Mouse (Mus musculus) CD8-positive naive resting alpha-beta T cell, adult 2 months (primary cell): ENCODE results near the gene Inafm1.
"Not testable (repeated sequence)": the region's sequence is repeated elsewhere in the genome, so short reads cannot be mapped to it uniquely, and the experiment has no call there.

Experiments
- DNase-seq, 2 experiments: peaks; one replicate each; pipeline ENCODE4 v3.0.0; 2022; ENCODE audit warnings: low read depth in 2 of 2, low spot score in 2 of 2

The Inafm1 gene

DNA sequence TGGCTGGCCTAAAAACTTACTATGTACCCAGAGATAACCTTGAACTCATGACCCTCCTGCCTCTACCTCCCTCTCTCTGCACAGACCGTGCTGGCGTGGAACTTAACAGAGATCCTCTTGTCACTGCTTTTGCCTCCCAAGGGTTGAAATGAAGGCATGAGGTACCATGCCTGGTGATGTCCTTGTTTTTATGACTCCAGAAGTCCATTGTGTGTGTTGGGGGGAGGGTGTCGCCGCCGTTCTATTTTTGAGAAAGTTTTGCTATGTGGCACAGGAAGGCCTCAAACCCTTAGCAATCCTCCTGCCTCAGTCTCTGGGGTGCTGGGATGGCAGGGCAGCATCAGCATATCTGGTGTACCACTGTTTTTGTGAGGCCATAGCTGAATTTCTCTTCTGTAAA is 25.5 kb upstream of the Inafm1 start:
- no peak for DNase-seq

DNA sequence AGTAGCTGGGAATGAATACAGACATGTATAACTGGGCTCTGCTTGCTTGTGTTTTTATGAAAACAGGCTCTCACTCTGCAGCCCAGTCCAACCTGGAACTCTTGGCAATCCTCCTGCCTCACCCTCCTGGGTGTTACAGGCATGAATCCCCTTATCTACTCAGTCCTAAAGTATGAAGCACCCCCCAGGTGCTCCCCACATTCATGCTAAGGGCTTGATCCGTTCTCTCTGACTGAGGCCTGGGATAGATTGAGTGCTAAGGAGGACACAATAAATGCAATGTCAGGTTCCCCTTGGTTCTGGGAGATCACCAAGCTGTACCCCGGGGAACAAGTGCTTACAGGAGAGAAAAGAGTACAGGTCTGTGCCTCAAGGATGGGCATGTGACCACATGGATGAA is 24.2 kb upstream of the Inafm1 start:
- no peak for DNase-seq

DNA sequence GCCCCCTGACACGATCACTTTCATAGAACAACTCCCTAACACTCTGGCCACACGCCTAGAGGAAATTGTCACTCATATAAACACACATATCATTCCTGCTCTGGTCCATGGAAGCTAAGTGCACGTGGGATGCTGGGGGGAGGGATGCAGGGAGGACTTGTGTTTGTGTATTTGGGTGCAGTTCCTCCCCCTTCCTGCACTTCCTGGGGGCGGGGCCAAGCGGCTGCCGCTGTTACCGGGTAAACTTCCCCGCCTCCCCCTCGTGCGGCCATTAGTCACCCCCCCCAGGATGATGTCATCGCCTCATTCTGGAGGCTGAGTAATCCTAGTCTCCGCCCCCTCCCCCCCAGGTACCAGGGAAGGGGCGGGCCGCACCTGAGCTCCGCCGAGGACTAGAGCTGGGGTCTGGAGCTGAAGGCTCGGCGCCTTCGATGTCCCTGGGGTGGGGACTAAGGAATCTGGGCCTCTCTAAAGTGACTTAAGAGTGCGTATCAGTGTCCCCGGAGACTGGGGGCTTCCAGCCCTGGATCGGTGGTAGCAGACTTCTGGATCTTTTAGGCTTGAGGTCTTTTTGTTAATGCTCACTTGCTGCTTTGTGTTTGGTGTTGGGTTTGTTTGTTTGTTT is 23.5 kb upstream of the Inafm1 start:
- DNase-seq, result peak; percentile 75 to 83

DNA sequence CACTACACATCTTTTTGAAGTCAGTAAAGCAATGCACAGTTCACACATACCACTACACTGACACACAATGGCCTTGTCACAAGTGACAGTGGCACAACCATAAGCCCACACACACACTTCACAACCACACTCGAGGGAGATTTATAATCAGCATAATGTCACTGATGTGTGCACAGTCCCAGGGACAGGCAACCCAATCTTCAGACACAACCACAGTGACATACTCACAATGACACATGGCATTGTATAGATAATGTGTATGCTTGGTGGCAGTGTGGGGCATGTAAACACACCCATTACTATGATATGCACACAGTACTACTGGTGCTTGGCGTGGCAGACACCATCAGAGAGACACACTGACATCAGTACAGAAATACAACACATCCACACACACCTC is 22.7 kb upstream of the Inafm1 start:
- DNase-seq, result no peak

DNA sequence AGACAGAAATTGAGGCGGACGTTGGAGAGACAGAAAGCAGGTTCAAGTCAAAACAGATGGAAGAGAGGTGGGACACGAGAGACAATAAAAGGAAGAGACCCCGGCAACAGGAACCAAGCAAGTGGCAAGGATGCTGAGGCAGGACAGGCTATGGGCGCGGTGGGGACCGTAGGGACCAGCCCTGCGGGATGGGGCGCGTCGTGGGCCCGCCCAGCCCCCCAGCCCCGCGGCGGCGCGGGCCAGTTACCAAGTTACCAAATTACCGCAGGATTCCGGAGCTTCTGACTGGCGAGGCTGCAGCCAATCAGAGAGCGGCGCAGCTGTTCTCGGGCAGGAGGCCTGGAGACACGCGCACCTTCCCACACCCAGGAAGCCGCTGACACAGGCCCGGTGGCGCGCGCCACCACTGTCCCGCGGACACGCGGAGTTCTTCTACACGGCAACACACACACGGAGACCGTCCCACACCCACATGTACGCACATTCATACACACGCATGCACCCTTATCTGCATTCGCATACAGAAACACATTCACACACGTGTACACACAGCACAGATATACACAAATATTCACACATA is 22.0 kb upstream of the Inafm1 start:
- peak; percentile 59 to 62 for DNase-seq

DNA sequence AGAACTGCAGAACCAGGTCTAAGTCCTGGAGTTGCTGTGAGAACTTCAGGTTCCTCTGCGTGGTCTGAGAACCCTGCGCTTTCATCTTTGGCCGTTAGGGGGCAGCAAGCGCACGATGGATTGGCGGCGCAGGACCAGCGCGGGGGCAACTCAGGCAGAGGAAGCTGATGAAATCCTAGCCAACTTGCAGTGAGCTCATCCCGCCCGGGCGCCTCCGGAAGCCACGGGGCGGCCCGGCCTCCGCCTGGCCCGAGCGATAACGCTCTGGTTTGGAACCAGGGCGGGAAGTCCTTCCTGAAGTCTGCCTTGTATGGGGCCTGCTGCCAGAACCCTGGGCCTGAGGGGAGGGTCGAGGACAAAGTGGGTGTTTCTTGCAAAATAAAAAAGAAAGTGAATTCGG is 21.4 kb upstream of the Inafm1 start:
- peak; percentile 94 to 96 for DNase-seq

DNA sequence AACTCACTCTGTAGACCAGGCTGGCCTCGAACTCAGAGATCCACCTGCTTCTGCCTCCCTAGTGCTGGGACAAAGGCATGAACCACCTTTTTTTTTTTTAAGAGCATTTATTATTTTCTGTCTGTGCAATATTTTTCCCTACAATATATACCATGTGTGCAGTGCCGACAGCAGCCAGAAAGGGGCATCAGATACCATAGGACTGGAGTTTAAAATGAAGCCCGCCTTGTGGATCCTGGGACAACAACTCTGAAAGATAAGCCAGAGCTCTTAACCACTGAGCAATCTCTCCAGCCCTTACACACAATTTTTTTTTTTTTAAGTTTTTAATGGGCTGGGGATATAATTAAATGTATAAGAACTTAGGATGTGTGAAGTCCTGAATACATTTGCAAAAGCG is 20.9 kb upstream of the Inafm1 start:
- peak in 1 of 2 experiments; percentile 51 for DNase-seq

DNA sequence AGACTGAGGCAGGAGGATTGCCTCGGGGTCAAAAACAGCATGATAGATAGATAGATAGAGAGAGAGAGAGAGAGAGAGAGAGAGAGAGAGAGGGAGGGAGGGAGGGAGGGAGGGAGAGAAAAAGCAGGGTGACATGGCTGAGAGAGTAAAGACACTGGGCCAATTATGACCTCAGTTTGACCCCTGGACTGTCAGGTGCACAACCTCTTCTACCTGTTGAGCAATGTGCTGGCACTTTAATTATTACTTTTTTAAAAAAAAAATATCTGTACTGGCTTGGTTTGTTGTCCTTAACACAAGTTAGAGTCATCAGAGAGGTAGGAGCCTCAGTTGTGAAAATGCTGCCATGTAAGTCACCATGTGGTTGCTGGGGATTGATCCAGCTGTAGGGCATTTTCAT is 14.4 kb upstream of the Inafm1 start:
- no peak for DNase-seq

DNA sequence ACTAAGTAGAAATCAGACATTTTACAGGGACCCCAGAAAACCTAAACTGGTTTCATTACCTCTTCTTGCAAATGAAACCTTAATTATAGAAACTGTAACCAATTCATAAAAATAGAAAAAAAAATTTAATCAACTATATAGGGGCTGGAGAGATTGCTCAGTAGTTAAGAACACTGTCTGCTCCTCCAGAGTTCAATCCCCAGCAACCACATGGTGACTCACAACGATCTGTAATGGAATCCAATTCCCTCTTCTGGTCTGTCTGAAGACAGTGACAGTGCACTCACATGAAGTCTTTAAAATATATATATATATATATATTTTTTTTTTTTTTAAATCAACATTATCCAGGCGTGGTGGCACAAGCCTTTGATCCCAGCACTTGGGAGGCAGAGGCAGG is 13.6 kb upstream of the Inafm1 start:
- DNase-seq, result no peak

DNA sequence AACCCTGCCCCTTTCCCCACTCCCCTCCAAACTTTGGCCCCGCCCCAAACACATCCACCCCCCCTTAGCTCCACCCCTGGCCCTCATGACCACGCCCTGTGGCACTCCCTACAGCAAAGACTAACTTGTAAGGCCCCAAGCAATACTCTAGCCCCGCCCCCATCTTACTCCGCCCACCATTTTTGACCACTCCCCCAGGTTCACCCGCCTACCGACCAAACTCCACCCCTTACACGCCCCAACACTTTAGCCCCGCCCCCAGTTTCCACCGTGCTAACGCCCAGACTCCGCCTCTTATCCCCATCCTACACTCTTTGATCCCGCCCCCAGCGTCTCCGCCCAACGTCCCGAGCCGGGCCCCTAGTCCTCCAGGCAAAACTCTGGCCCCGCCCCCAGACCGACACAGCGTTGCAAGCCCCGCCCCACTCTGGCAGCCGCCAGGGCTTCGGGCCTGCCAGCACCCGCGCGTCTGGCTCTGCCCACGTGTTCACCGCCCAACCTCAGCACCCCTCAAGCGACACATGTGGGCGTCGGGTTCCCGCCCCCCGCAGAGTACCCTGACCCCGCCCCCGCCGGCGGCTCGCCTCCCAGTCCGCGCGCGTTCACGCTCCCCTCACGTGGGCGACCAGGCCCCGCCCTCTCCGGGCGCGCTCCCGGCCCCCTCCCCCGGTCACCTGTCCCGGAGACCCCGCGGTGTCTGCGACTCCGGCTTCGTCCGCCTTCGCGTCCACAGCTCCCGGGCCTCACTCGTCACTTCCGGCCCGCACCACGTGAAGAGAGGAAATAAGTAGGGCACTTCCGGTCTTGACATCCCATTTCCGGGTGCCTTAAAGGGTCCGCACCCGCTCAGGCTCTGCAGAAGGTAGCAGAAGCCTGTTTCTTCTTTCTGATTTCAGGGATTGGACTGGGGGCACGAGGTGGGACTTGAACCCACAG is 12.9 kb upstream of the Inafm1 start, which contains the start of gene Ccdc9:
Gene Ccdc9, minus strand, starts transcription at position 770 of the 936 bp plus-strand sequence.
- peak; percentile 99 for DNase-seq

DNA sequence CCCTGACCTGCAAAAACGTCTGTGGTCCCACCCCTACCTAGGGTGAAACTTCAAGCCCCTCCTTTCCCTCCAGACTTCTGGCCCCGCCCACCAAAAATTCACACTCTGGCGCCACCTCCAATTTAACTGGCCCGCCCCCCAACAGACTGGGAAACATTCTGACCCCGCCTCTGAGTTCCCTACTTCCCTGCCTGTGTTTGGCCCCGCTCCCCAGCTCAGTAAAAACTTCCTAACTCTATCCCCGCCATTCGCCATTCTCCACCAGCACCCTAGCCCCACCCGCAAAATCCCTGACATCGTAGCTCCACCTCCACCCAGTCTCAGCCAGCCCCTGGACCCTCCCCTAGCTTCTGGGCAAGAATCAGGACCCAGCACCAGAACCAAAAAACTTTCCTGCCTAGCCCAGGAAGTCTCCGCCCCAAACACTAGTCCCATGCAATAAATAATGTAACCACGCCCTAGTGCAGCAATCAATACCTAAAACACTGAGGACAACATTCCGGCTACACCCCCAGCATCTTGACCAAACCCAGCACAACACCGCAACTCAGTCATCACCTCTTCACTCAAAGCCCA is 12.1 kb upstream of the Inafm1 start:
- peak in 1 of 2 experiments; percentile 35 for DNase-seq

DNA sequence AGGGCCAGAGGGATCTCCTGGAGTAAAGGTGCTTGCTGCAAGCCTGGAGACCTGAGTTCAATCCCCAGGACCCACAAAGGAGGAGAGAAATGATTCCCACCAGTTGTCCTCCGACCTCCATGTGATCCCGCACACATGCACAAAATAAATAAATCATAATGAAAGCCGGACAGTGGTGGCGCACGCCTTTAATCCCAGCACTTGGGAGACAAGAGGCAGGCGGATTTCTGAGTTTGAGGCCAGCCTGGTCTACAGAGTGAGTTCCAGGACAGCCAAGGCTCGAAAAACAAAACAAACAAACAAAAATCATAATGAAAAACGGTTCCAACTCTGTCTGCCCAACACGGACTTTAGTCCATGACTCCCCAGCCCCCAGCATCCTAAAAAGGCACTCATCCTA is 11.5 kb upstream of the Inafm1 start:
- no peak for DNase-seq

DNA sequence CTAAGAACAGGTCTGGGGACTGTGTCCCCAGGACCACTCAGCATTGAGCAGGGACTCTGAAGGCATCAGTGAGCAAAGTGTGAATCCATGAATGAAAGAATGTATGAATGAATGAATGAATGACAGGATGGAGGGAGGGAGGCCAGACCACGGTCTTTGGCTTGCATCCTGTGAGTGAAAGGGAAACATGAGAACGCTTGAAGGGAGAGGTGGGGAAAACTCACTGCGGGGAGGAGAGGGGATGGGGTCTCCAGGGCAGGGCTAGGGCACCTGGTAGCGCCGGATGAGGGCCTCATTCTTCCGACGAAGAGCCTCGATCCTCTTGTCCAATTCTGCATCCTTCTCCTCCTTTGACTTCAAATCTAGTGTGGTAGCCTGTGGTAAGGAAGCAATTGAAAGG is 10.6 kb upstream of the Inafm1 start:
- no peak for DNase-seq

DNA sequence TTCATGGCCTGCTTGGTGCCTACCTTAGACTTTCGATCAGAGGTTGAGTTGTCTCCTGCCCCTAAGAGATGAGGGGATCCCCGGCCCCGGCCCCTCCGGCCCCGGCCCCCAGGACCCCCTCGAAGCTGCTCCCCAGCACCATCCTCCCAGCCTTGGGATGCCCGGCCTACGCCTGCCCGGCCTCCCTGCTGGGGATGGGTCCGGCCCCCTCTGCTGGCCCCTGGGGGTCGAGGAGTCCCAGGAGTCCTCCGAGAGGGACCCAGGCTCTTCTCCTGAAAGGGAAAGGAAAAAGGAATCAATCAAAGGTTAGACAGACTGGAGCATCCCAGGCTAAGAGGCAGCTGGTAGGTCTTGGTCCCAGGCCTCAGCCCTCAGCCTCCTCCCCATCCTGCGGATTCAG is 8.9 kb upstream of the Inafm1 start:
- no peak for DNase-seq

DNA sequence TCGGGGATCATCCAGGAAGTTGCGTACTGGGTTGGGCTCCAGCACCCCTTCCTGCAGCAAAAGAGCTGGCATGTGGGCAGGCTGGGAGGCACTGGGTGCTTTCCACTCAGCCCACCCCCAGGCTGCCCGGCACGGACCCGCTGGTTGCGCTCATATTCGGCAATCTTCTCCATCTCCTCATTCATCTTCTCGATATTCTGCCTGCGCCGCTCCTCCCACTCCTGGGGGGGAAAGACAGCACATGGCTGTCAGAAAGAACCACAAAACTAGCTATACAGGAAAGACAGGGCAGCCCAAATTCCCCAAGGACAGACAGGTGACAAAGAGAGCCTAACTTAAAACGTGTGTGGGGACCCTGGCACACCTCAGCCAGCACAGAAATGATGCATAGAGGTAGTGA is 7.3 kb upstream of the Inafm1 start:
- no peak for DNase-seq

DNA sequence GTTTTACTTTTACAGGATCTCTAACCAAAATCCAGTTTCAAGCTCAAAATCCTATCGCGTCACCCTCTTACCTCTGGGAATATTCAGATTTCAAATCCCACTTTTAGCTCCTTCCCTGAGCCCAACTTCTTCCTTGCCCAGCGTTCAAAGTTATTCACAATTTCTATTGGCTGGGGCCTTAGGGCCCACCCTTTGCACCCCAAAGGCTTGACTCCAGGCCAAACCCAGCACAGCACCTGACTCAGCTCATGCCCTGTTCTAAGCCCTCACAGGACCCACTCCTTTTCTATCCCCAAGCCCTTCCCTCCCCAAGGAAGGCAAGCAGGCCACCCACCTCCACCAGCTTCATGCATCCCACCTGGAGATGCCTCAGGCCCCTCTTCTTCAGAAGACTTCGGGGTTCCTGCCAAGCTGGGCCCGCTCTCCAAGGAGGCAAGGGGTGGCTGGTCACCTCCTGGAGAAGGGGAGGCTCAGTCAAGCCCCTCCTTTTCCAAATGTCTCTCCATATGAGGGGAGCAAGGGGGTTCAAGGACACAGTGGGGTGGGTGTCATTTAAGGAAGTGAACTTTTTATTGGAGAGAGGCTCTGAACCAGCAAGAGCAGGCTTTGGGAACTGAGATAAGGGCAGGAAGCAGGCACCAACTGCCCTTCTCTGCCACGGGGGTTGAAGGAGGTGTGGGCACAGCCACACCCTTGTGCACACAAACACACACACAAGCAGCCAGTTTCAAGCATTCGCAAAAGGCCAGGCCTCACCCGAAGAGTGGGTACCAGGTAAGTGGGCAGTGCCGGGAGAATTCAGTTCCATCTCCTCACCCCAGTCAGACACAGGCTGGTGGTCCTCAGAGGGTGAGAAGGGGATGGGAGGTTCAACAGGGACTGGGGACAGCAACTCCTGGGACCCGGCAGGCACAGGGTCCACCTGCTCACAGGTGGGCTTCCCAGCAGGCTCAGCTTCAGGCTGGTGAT is 1.8 kb upstream of the Inafm1 start:
- DNase-seq, result no peak

DNA sequence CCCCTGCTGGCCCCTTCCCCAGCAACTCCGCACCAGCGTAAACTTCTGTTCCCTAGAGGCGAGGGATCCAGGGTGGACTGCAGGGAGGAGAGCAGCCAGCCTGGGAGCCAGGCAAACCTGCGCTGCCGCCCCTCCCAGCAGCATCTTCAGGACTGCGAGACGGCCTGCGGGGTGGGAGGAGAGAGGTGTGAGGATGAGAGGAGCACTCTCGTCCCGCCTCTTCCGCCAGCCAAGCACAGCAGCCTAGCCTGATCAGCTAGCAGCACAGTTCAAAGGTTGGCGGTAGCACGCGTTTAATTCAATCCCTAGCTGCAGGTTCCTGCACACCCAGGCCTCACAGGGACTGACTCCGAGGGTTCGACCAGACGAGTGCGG is 336 bp upstream of the Inafm1 start:
- peak in 1 of 2 experiments; percentile 76 for DNase-seq

DNA sequence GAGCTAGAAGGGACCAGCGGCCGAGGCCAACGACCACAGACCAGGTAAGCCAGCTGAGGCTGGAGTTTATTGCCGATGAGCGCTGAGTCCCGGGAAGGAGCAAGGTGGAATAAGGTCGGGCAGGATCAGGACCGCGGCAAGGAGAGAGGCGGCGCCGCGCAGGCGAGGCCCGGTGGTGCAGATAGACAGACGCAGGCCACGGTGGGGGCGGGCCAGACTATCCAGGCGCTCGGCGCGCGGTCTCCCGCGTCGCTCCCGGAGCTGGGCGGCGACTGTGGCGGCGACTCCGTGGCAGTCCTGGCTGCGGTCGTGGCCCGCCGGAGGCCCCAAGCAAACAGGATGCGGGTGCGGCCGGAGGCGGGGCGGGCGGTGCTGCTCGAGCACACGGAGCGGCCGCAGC is 736 bp downstream of the Inafm1 start:
- peak; percentile 37 to 49 for DNase-seq

DNA sequence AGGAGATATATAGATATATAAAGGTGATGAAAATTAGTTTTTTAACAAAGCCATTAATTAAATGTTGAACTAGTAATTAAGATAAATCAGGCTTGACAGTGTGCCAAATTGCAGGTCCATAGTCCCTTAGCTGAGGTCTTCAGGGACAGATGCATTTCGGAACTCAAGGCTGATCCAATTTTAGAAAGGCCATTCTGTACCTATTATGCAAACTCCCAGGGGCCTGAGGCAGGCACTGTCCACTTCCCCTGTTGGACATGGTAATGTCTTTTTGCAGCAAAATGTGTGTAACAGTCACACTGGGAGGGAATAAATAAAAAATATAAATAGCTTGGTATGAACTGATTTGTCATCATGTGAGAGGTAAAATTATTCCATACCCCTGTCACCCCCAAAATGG is 2.3 kb downstream of the Inafm1 start:
- DNase-seq, result no peak

DNA sequence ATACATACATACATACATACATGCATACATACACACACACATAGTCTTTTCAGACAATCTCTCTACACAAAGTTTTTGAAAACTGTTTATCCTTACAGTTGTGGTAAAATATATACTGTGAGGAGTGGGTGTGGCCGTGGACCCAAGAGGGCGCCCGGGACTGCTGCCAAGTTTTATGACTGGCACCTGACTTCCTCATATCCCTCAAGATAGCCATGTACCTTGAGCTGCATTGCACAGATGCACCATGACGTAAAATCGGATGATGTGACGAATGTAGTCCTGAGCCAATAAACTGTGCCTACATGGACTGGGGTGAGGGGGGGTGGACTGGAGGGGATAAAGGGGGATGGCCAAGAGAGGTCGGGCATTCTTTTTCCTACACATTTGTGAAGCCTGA is 6.8 kb downstream of the Inafm1 start:
- DNase-seq, result not testable (repeated sequence)

DNA sequence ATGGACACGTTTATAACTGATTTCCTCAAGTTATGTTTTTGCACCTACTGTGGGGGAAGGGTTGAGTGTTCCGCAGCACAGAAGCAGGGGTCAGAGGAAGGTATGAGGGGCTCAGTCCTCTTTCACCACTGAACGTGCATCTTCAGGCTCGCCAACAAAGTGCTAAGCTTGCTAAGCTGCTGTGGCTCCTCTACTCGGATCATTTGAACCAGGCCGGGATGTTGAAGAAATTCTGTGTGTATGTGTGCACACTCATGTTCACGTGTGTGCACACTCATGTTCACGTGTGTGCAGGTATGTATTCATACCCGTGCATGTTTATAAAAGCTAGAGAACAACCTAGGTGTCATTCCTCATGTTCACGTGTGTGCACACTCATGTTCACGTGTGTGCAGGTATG is 7.6 kb downstream of the Inafm1 start:
- DNase-seq, result no peak
